Mouse (Mus musculus): Measurements from ENCODE around the gene Anxa6. TPM values are rescaled to one million over a fixed set of nuclear protein-coding genes. Genes with fewer than 3 reads are reported as not detected.
"Not testable (repeated sequence)": the region's sequence is repeated elsewhere in the genome, so short reads cannot be mapped to it uniquely, and the experiment has no call there.

Anxa6 gene
- total and polyA plus RNA-seq, 3 experiments: 115 to 168 (median 162) TPM

- TF ChIP-seq SMC3 (IDR thresholded peaks at IDR 0.05; ENCODE audit: low read depth, low read length) (no peak), CHD2 (IDR thresholded peaks at IDR 0.05; ENCODE audit: low read length) (no peak), MXI1 (IDR thresholded peaks at IDR 0.05; ENCODE audit: low read depth, low read length) (peak; percentile 80), ZMIZ1 (IDR thresholded peaks at IDR 0.05; ENCODE audit: low read depth, low read length) (no peak), USF1 (IDR thresholded peaks at IDR 0.05; ENCODE audit: low read depth, low read length) (peak; percentile 84), EP300 (IDR thresholded peaks at IDR 0.05; ENCODE audit: low read length) (peak; percentile 6; the same call in 1 of the 2 replicates), USF2 (conservative IDR thresholded peaks at IDR 0.05; ENCODE audit: low read depth, low read length) (peak; percentile 81), PAX5 (IDR thresholded peaks at IDR 0.05; ENCODE audit: low read length) (no peak), MAX (IDR thresholded peaks at IDR 0.05; ENCODE audit: low read length) (peak; percentile 92), SIN3A (IDR thresholded peaks at IDR 0.05; ENCODE audit: low read length) (peak; percentile 53; the same call in 1 of the 2 replicates), RAD21 (IDR thresholded peaks at IDR 0.05; ENCODE audit: low read depth, low read length) (no peak), POLR2A (IDR thresholded peaks at IDR 0.05; ENCODE audit: low read depth, low read length) (peak; percentile 33; the same call in 1 of the 2 replicates), ELF1 (IDR thresholded peaks at IDR 0.05; ENCODE audit: low read depth, low read length) (peak; percentile 83), IRF4 (IDR thresholded peaks at IDR 0.05; ENCODE audit: low read depth, low read length) (0 out of 2 replicates have a peak, but pooled peaks have one; percentile 19), BHLHE40 (IDR thresholded peaks at IDR 0.05; ENCODE audit: low read depth, low read length) (peak; percentile 92), NRF1 (IDR thresholded peaks at IDR 0.05; ENCODE audit: low read depth, low read length) (no peak)
- in situ Hi-C loops (cut with MboI; ENCODE audit: low pct_ligation_motif_present, low pct_unique_long_range_greater_than_20kb, low sequenced_read_pairs) (no loop called here), dilution Hi-C loops (cut with MboI; ENCODE audit: extremely low pct_ligation_motif_present, extremely low pct_unique_long_range_greater_than_20kb, low sequenced_read_pairs) (no loop called here)
- peak overlapping the region; percentile 58 for H3K9ac ChIP-seq (ENCODE audit: insufficient read depth, low read depth)
- H3K4me3 ChIP-seq (replicated peaks in 1 of 3; ENCODE audit: low read depth in 2 of 3, low read length in 2 of 3, poor library complexity in 1 of 3): peak overlapping the region; percentile 42 to 48 (median 46)
- peak overlapping the region; percentile 96 for H3K4me2 ChIP-seq (ENCODE audit: insufficient read depth, low read depth, poor library complexity, severe bottlenecking)
- peaks cover 2% of the 10 kb centered on the region for H3K9me3 ChIP-seq (replicated peaks; ENCODE audit: low read length)
- no peaks in the 10 kb centered on the region for H3K27me3 ChIP-seq (replicated peaks)
- H3K79me2 ChIP-seq (replicated peaks; ENCODE audit: control insufficient read depth, extremely low read depth, insufficient read depth, poor library complexity, severe bottlenecking): peaks cover 75% of the 10 kb centered on the region
- no peak for DNase-seq (ENCODE audit: extremely low read depth)
- peaks cover 30 to 74% of the 10 kb centered on the region in 2 experiments for H3K4me1 ChIP-seq (ENCODE audit: control insufficient read depth in 1 of 2, insufficient read depth in 2 of 2)
- H3K27ac ChIP-seq (ENCODE audit: insufficient read depth, low read depth): peak overlapping the region; percentile 92
- peaks cover 3 to 25% of the 10 kb centered on the region in 2 experiments for H3K36me3 ChIP-seq (replicated peaks in 1 of 2; ENCODE audit: control insufficient read depth in 1 of 2, insufficient read depth in 1 of 2, low read length in 1 of 2)
Observed at GRCm38 (mm10) chr11:54958571-54959073, 74.6 kb downstream of the Anxa6 start.

DNA sequence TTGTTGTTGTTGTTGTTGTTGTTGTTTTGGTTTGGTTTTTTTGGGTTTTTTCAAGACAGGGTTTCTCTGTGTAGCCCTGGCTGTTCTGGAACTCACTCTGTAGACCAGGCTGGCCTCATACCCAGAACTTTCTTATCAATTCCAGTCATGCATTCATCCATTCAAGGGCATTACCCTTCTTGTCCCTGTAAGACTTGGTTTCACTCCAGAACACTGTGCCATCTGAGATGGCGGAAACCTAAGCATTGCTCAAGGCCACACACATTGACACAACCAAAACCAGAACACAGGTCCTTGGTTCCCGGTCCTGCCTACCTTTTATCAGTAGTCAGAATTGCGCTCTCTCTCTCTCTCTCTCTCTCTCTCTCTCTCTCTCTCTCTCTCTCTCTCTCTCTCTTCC is 75.5 kb downstream of the Anxa6 start:
- Histone ChIP-seq H3K36me3 (replicated peaks in 1 of 2; ENCODE audit: control insufficient read depth in 1 of 2, insufficient read depth in 1 of 2, low read length in 1 of 2) (peaks cover 3 to 25% of the 10 kb centered on the region in 2 experiments), H3K79me2 (replicated peaks; ENCODE audit: control insufficient read depth, extremely low read depth, insufficient read depth, poor library complexity, severe bottlenecking) (peaks cover 84% of the 10 kb centered on the region), H3K27ac (ENCODE audit: insufficient read depth, low read depth) (peak overlapping the region; percentile 92), H3K4me1 (ENCODE audit: control insufficient read depth in 1 of 2, insufficient read depth in 2 of 2) (peaks cover 25 to 75% of the 10 kb centered on the region in 2 experiments)
- H3K4me3 ChIP-seq (replicated peaks in 1 of 3; ENCODE audit: low read depth in 2 of 3, low read length in 2 of 3, poor library complexity in 1 of 3); H3K9me3 ChIP-seq (replicated peaks; ENCODE audit: low read length); H3K4me2 ChIP-seq (ENCODE audit: insufficient read depth, low read depth, poor library complexity, severe bottlenecking); dilution Hi-C loops (cut with MboI; ENCODE audit: extremely low pct_ligation_motif_present, extremely low pct_unique_long_range_greater_than_20kb, low sequenced_read_pairs); DNase-seq (ENCODE audit: extremely low read depth); H3K9ac ChIP-seq (ENCODE audit: insufficient read depth, low read depth); H3K27me3 ChIP-seq (replicated peaks); in situ Hi-C loops (cut with MboI; ENCODE audit: low pct_ligation_motif_present, low pct_unique_long_range_greater_than_20kb, low sequenced_read_pairs): not testable (repeated sequence)
- TF ChIP-seq SIN3A (IDR thresholded peaks at IDR 0.05; ENCODE audit: low read length): peak; percentile 12; the same call in 1 of the 2 replicates

Data from CH12.LX (cell line).